Mouse (Mus musculus): ENCODE data around the gene Pvr.

DNA sequence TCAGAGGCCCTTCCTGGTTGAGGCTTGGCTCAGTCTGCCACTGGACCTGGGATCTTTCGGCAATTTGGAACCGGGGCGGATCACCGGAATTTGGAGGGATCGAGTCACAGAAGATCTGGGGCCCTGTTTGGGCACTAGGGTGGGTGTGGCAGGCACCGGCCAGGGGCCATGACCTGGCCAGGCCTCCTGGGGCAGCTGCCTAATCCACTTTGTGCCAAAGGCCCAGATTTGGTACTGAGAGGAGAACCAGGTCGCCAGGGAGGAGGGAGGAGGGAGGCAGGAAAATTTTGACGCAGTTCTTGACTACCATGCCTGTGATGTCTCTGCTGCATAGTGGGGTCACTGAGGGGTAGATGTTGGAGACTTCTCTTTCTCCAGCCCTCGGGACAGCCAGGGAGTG lies 59.8 kb downstream of the Pvr start, which contains the start of gene Ceacam16:
- TF ChIP-seq CTCF (IDR thresholded peaks at IDR 0.05; ENCODE audit: low read depth, low read length) (no peak), POLR2A (IDR thresholded peaks at IDR 0.05; ENCODE audit: borderline replicate concordance, low read depth, low read length) (no peak)

All from bone marrow macrophage, adult 2 months (primary cell).